Comparison of ENCODE assay signal across 15 mouse cellular contexts in genomic region chr3:52754401-52754800, GRCm38 (mm10).
DNase-seq lines count a peak whose midpoint lies in the region; ATAC-seq lines count a peak whose summit lies in the region.
"Had no signal": no experiment of that assay in that cellular context is flagged by ENCODE, and none has a peak within 500 bp of the region (broad histone marks: within the 10 kb centered on the region; RNA-seq: fewer than 3 reads in every experiment).

No protein-coding gene starts in this region.

- 25% methylated on average over 4 of the region's 4 CpGs for WGBS in kidney, embryonic 15.5 days
- WGBS in liver, embryonic 15.5 days (ENCODE audit: insufficient replicate concordance) = 71% methylated on average over 4 of the region's 4 CpGs

- H3K27ac ChIP-seq in brown adipose tissue, adult 24 weeks (replicated peaks; ENCODE audit: low read depth, low read length) = peak overlapping the region; percentile 43
- H3K27ac ChIP-seq in kidney, embryonic 15.5 days = peak overlapping the region; percentile 37
- no peak overlapping the region for H3K27ac ChIP-seq in liver, embryonic 15.5 days (replicated peaks)
- H3K27ac ChIP-seq: embryonic facial prominence, embryonic 10.5 days; hindbrain, embryonic 13.5 days; limb, embryonic 13.5 days had no signal

- DNase-seq in heart, adult 11 months = peak; percentile 74
- no peak for DNase-seq in heart, adult 9 months (ENCODE audit: low spot score in 2 of 2)
- DNase-seq in frontal cortex, postnatal 36 days (ENCODE audit: low spot score in 2 of 2) = no peak
- no peak for DNase-seq in right cerebral cortex, postnatal 14 days
- DNase-seq: cerebellum, adult 9-11 months; lung, postnatal 4 days; midbrain, embryonic 14.5 days; thymus, postnatal 36 days had no signal

- no peak overlapping the region for H3K9ac ChIP-seq in kidney, embryonic 15.5 days
- no peak overlapping the region for H3K9ac ChIP-seq in liver, embryonic 15.5 days
- H3K9ac ChIP-seq: hindbrain, embryonic 13.5 days; limb, embryonic 13.5 days had no signal

- H3K9me3 ChIP-seq in kidney, embryonic 15.5 days (replicated peaks) = no peaks in the 10 kb centered on the region
- no peaks in the 10 kb centered on the region for H3K9me3 ChIP-seq in liver, embryonic 15.5 days (replicated peaks)
- H3K9me3 ChIP-seq: embryonic facial prominence, embryonic 10.5 days; hindbrain, embryonic 13.5 days; limb, embryonic 13.5 days had no signal

- ATAC-seq in kidney, embryonic 15.5 days (replicated peaks; ENCODE audit: low FRiP score) = no peak
- peak; percentile 44; the same call in 1 of the 2 replicates for ATAC-seq in liver, embryonic 15.5 days (ENCODE audit: insufficient read depth)

- H3K4me2 ChIP-seq in kidney, embryonic 15.5 days = peak overlapping the region; percentile 15
- H3K4me2 ChIP-seq in liver, embryonic 15.5 days = no peak overlapping the region
- H3K4me2 ChIP-seq: hindbrain, embryonic 13.5 days; limb, embryonic 13.5 days had no signal

- peaks cover 7% of the 10 kb centered on the region for H3K4me1 ChIP-seq in brown adipose tissue, adult 24 weeks (ENCODE audit: control insufficient read depth, insufficient read depth, insufficient read length, low read length)
- H3K4me1 ChIP-seq in kidney, embryonic 15.5 days = peaks cover 34% of the 10 kb centered on the region
- H3K4me1 ChIP-seq in liver, embryonic 15.5 days (replicated peaks) = no peaks in the 10 kb centered on the region

- H3K36me3 ChIP-seq in kidney, embryonic 15.5 days = no peaks in the 10 kb centered on the region
- no peaks in the 10 kb centered on the region for H3K36me3 ChIP-seq in liver, embryonic 15.5 days (replicated peaks)
- H3K36me3 ChIP-seq: embryonic facial prominence, embryonic 10.5 days; G1E; hindbrain, embryonic 13.5 days; limb, embryonic 13.5 days had no signal

- H3K27me3 ChIP-seq in kidney, embryonic 15.5 days = no peaks in the 10 kb centered on the region
- H3K27me3 ChIP-seq in liver, embryonic 15.5 days = no peaks in the 10 kb centered on the region

- H3K4me3 ChIP-seq in brown adipose tissue, adult 24 weeks (ENCODE audit: insufficient read depth, low read depth, low read length) = no peak overlapping the region
- no peak overlapping the region for H3K4me3 ChIP-seq in kidney, embryonic 15.5 days (replicated peaks)
- H3K4me3 ChIP-seq in liver, embryonic 15.5 days (replicated peaks) = no peak overlapping the region
- H3K4me3 ChIP-seq: embryonic facial prominence, embryonic 10.5 days; hindbrain, embryonic 13.5 days; limb, embryonic 13.5 days had no signal
